In genomic region chr2:116975091-116975600, GRCm38 (mm10) we compare ENCODE assay signal across 8 mouse cellular contexts.
DNase-seq lines count a peak whose midpoint lies in the region; ATAC-seq and TF ChIP-seq lines count a peak whose summit lies in the region.

No protein-coding gene starts in this region.

- 2% methylated on average over 14 of the region's 14 CpGs for whole genome bisulfite sequencing in neural tube, embryonic 11.5 days
- WGBS in forebrain, embryonic 11.5 days = under 1% methylated on average over 14 of the region's 14 CpGs
- WGBS in hindbrain, postnatal 0 days = under 1% methylated on average over 14 of the region's 14 CpGs
- WGBS in liver, adult 2 months = 8% methylated on average over 14 of the region's 14 CpGs
- WGBS in midbrain, embryonic 14.5 days = under 1% methylated on average over 14 of the region's 14 CpGs

- no peak for TF ChIP-seq POLR2A in liver, adult 2 months (IDR thresholded peaks at IDR 0.05; ENCODE audit: extremely low read depth, insufficient read depth, low read length)

- no peaks in the 10 kb centered on the region for H3K79me2 ChIP-seq in liver, adult 2 months (ENCODE audit: control insufficient read depth, insufficient read depth, low read length)

- TF ChIP-seq CTCF in hindbrain, postnatal 0 days (IDR thresholded peaks at IDR 0.05; ENCODE audit: low read depth) = no peak
- TF ChIP-seq CTCF in liver, adult 2 months (IDR thresholded peaks at IDR 0.05; ENCODE audit: low read depth, low read length) = no peak

- H3K4me2 ChIP-seq in neural tube, embryonic 11.5 days (ENCODE audit: low read depth) = peak overlapping the region; percentile 61
- peak overlapping the region; percentile 61 for H3K4me2 ChIP-seq in forebrain, embryonic 11.5 days (ENCODE audit: low read depth, low read length, severe bottlenecking)
- H3K4me2 ChIP-seq in hindbrain, postnatal 0 days (ENCODE audit: low read depth, low read length) = peak overlapping the region; percentile 85
- peak overlapping the region; percentile 70 for H3K4me2 ChIP-seq in midbrain, embryonic 14.5 days (ENCODE audit: low read length)

- peak overlapping the region; percentile 97 for H3K27ac ChIP-seq in neural tube, embryonic 11.5 days (ENCODE audit: low read depth, low read length)
- peak overlapping the region; percentile 98 for H3K27ac ChIP-seq in forebrain, embryonic 11.5 days (ENCODE audit: low read depth, low read length)
- H3K27ac ChIP-seq in hindbrain, postnatal 0 days = peak overlapping the region; percentile 93
- H3K27ac ChIP-seq in liver, adult 2 months (replicated peaks; ENCODE audit: insufficient read depth, low read depth, low read length) = peak overlapping the region; percentile 30; the same call in 1 of the 2 replicates
- H3K27ac ChIP-seq in midbrain, embryonic 14.5 days (replicated peaks; ENCODE audit: low read depth, low read length) = peak overlapping the region; percentile 94

- no peak for DNase-seq in neural tube, embryonic 11.5 days (ENCODE audit: low spot score)
- no peak for DNase-seq in neural tube, embryonic 10.5 days (ENCODE audit: extremely low spot score, low spot score)
- peak; percentile 75 for DNase-seq in adrenal gland, postnatal 10 days
- no peak for DNase-seq in forebrain, embryonic 11.5 days (ENCODE audit: low spot score)
- peak; percentile 78 for DNase-seq in hindbrain, postnatal 0 days (ENCODE audit: low spot score)
- no peak for DNase-seq in liver, adult 2 months (ENCODE audit: extremely low read depth, low read depth, low spot score)
- DNase-seq in midbrain, embryonic 14.5 days = no peak
- DNase-seq in layer of hippocampus, adult 11-12 months (ENCODE audit: low spot score) = no peak

- H3K4me3 ChIP-seq in neural tube, embryonic 11.5 days (ENCODE audit: low read depth, low read length) = peak overlapping the region; percentile 34
- H3K4me3 ChIP-seq in forebrain, embryonic 11.5 days (ENCODE audit: low read depth, low read length) = peak overlapping the region; percentile 34
- H3K4me3 ChIP-seq in hindbrain, postnatal 0 days (ENCODE audit: low read length) = peak overlapping the region; percentile 57
- peak overlapping the region; percentile 65 for H3K4me3 ChIP-seq in liver, adult 2 months (ENCODE audit: insufficient read depth, low read depth, low read length)
- H3K4me3 ChIP-seq in midbrain, embryonic 14.5 days (replicated peaks; ENCODE audit: low read depth, low read length) = peak overlapping the region; percentile 49

- H3K9me3 ChIP-seq in neural tube, embryonic 11.5 days (ENCODE audit: control insufficient read depth, low read length) = no peaks in the 10 kb centered on the region
- H3K9me3 ChIP-seq in forebrain, embryonic 11.5 days (ENCODE audit: control insufficient read depth, low read length) = no peaks in the 10 kb centered on the region
- no peaks in the 10 kb centered on the region for H3K9me3 ChIP-seq in hindbrain, postnatal 0 days (ENCODE audit: low read length)
- no peaks in the 10 kb centered on the region for H3K9me3 ChIP-seq in midbrain, embryonic 14.5 days (ENCODE audit: control insufficient read depth, low read length)

- peaks cover 54% of the 10 kb centered on the region for H3K4me1 ChIP-seq in neural tube, embryonic 11.5 days (ENCODE audit: control insufficient read depth, insufficient read depth, low read length)
- peaks cover 44% of the 10 kb centered on the region for H3K4me1 ChIP-seq in forebrain, embryonic 11.5 days (replicated peaks; ENCODE audit: control insufficient read depth, insufficient read depth, low read length)
- H3K4me1 ChIP-seq in hindbrain, postnatal 0 days (ENCODE audit: insufficient read depth, low read length) = peaks cover 23% of the 10 kb centered on the region
- no peaks in the 10 kb centered on the region for H3K4me1 ChIP-seq in liver, adult 2 months (ENCODE audit: control insufficient read depth, insufficient read depth, low read length)
- peaks cover 31% of the 10 kb centered on the region for H3K4me1 ChIP-seq in midbrain, embryonic 14.5 days (ENCODE audit: control insufficient read depth, insufficient read depth, low read length)

- H3K9ac ChIP-seq in neural tube, embryonic 11.5 days (ENCODE audit: low read length) = peak overlapping the region; percentile 73
- H3K9ac ChIP-seq in forebrain, embryonic 11.5 days (ENCODE audit: low read length) = peak overlapping the region; percentile 65
- peak overlapping the region; percentile 81 for H3K9ac ChIP-seq in hindbrain, postnatal 0 days (replicated peaks; ENCODE audit: low read length)
- peak overlapping the region; percentile 53; the same call in 1 of the 2 replicates for H3K9ac ChIP-seq in liver, adult 2 months (ENCODE audit: low read depth, low read length)
- H3K9ac ChIP-seq in midbrain, embryonic 14.5 days (replicated peaks; ENCODE audit: low read length) = peak overlapping the region; percentile 89

- H3K36me3 ChIP-seq in neural tube, embryonic 11.5 days (ENCODE audit: control insufficient read depth, insufficient read depth, low read length) = no peaks in the 10 kb centered on the region
- no peaks in the 10 kb centered on the region for H3K36me3 ChIP-seq in forebrain, embryonic 11.5 days (ENCODE audit: control insufficient read depth, insufficient read depth, low read length)
- no peaks in the 10 kb centered on the region for H3K36me3 ChIP-seq in hindbrain, postnatal 0 days (ENCODE audit: insufficient read depth, low read length)
- H3K36me3 ChIP-seq in liver, adult 2 months (ENCODE audit: control insufficient read depth, insufficient read depth, low read length) = no peaks in the 10 kb centered on the region
- no peaks in the 10 kb centered on the region for H3K36me3 ChIP-seq in midbrain, embryonic 14.5 days (ENCODE audit: control insufficient read depth, insufficient read depth, low read length)

- peak; percentile 33 for ATAC-seq in neural tube, embryonic 11.5 days (ENCODE audit: insufficient read depth, low FRiP score, low TSS enrichment)
- peak; percentile 13; the same call in 1 of the 2 replicates for ATAC-seq in forebrain, embryonic 11.5 days (replicated peaks; ENCODE audit: low FRiP score)
- ATAC-seq in hindbrain, postnatal 0 days = no peak
- peak; percentile 34 for ATAC-seq in midbrain, embryonic 14.5 days (ENCODE audit: low FRiP score, low TSS enrichment)

- H3K27me3 ChIP-seq in neural tube, embryonic 11.5 days (ENCODE audit: control insufficient read depth, insufficient read depth, low read length) = no peaks in the 10 kb centered on the region
- no peaks in the 10 kb centered on the region for H3K27me3 ChIP-seq in forebrain, embryonic 11.5 days (ENCODE audit: control insufficient read depth, insufficient read depth, low read length)
- H3K27me3 ChIP-seq in hindbrain, postnatal 0 days (ENCODE audit: insufficient read depth, low read length) = no peaks in the 10 kb centered on the region
- H3K27me3 ChIP-seq in liver, adult 2 months (ENCODE audit: control insufficient read depth, insufficient read depth, low read length) = 0 out of 2 replicates have a peak, but pooled peaks cover 6% of the 10 kb centered on the region
- H3K27me3 ChIP-seq in midbrain, embryonic 14.5 days (ENCODE audit: control insufficient read depth, insufficient read depth, low read length) = no peaks in the 10 kb centered on the region

Comparison
In these comparisons a context has a peak if more than half of its experiments do, and no peak if none do; other contexts are left out.
1. DNase-seq: peak in adrenal gland, postnatal 10 days (single experiment) and hindbrain, postnatal 0 days (single experiment); none in neural tube, embryonic 11.5 days (single experiment), neural tube, embryonic 10.5 days (single experiment), forebrain, embryonic 11.5 days (single experiment), liver, adult 2 months (single experiment), midbrain, embryonic 14.5 days (single experiment) and layer of hippocampus, adult 11-12 months (single experiment).
2. H3K27ac ChIP-seq: peak in every context shown above with its lines; median percentile 98 in forebrain, embryonic 11.5 days; 97 in neural tube, embryonic 11.5 days; 94 in midbrain, embryonic 14.5 days; 93 in hindbrain, postnatal 0 days; 30 in liver, adult 2 months.
3. Peak in every context shown above with its lines, with median percentiles within 50 percentile points of each other: H3K4me2 ChIP-seq, H3K4me3 ChIP-seq and H3K9ac ChIP-seq.